Mouse (Mus musculus): ENCODE data around the gene Socs7. TPM values are rescaled to one million over a fixed set of nuclear protein-coding genes. Genes with fewer than 3 reads are reported as not detected.

The Socs7 gene
- polyA plus RNA-seq, 1 experiment from 2014 or later, result 21.7 TPM

GRCm38 (mm10) chr11:97428726-97429077 is 66.4 kb downstream of the Socs7 start:
- no peaks in the 10 kb centered on the region for H3K27me3 ChIP-seq
- POLR2A ChIA-PET, result no interaction called here
- CTCF ChIA-PET, result interaction anchor here (2.0 kb wide), 1 partner anchor 20 kb away, joined by 10 read pairs; no protein-coding TSS in a partner anchor
- DNase-seq (ENCODE audit: low read depth, low spot score) (no peak), ATAC-seq (no peak)
- TF ChIP-seq CTCF (IDR thresholded peaks at IDR 0.05), result no peak
- in situ Hi-C loops (cut with MboI; ENCODE audit: low pct_unique_long_range_greater_than_20kb), result no loop called here

GRCm38 (mm10) chr11:97429615-97430014 is 67.3 kb downstream of the Socs7 start:
- in situ Hi-C loops (cut with MboI; ENCODE audit: low pct_unique_long_range_greater_than_20kb), result no loop called here
- TF ChIP-seq CTCF (IDR thresholded peaks at IDR 0.05), result no peak
- CTCF ChIA-PET, result interaction anchor here (1.5 kb wide), 1 partner anchor 39 kb away, joined by 4 read pairs; no protein-coding TSS in a partner anchor
- POLR2A ChIA-PET, result no interaction called here
- DNase-seq (ENCODE audit: low read depth, low spot score) (no peak), ATAC-seq (no peak)
- no peaks in the 10 kb centered on the region for H3K27me3 ChIP-seq

GRCm38 (mm10) chr11:97432015-97432414 is 69.7 kb downstream of the Socs7 start:
- ChIA-PET POLR2A (no interaction called here), CTCF (interaction anchor here (0.8 to 2.2 kb wide), 3 partner anchors 9 to 36 kb away, joined by 3 to 9 read pairs (median 6); no protein-coding TSS in a partner anchor)
- in situ Hi-C loops (cut with MboI; ENCODE audit: low pct_unique_long_range_greater_than_20kb), result no loop called here
- TF ChIP-seq CTCF (IDR thresholded peaks at IDR 0.05), result no peak
- ATAC-seq (no peak), DNase-seq (ENCODE audit: low read depth, low spot score) (no peak)
- H3K27me3 ChIP-seq, result no peaks in the 10 kb centered on the region

GRCm38 (mm10) chr11:97432983-97433539 is 70.7 kb downstream of the Socs7 start:
- POLR2A ChIA-PET, result interaction anchor here (0.6 kb wide), 1 partner anchor 17 kb away, joined by 3 read pairs; no protein-coding TSS in a partner anchor
- in situ Hi-C loops (cut with MboI; ENCODE audit: low pct_unique_long_range_greater_than_20kb), result no loop called here
- no peak for DNase-seq (ENCODE audit: low read depth, low spot score)
- no peak for ATAC-seq
- CTCF ChIA-PET, result interaction anchor here (2.2 kb wide), 1 partner anchor 35 kb away, joined by 9 read pairs; no protein-coding TSS in a partner anchor
- H3K27me3 ChIP-seq, result no peaks in the 10 kb centered on the region
- no peak for TF ChIP-seq CTCF (IDR thresholded peaks at IDR 0.05)

GRCm38 (mm10) chr11:97434121-97434520 is 71.8 kb downstream of the Socs7 start:
- in situ Hi-C loops (cut with MboI; ENCODE audit: low pct_unique_long_range_greater_than_20kb), result no loop called here
- CTCF ChIA-PET, result interaction anchor here (0.9 to 2.7 kb wide), 4 partner anchors 14 to 34 kb away, joined by 3 to 12 read pairs (median 5); no protein-coding TSS in a partner anchor
- no peak for TF ChIP-seq CTCF (IDR thresholded peaks at IDR 0.05)
- POLR2A ChIA-PET, result no interaction called here
- DNase-seq (ENCODE audit: low read depth, low spot score) (no peak), ATAC-seq (no peak)
- no peaks in the 10 kb centered on the region for H3K27me3 ChIP-seq

- in situ Hi-C loops (cut with MboI; ENCODE audit: low pct_unique_long_range_greater_than_20kb), result no loop called here
- ATAC-seq (peak; percentile 68), DNase-seq (ENCODE audit: low read depth, low spot score) (peak; percentile 59)
- ChIA-PET CTCF (interaction anchor here (0.8 to 2.7 kb wide), 8 partner anchors 10 to 187 kb away, joined by 3 to 12 read pairs (median 3); no protein-coding TSS in a partner anchor), POLR2A (no interaction called here)
- no peak for TF ChIP-seq CTCF (IDR thresholded peaks at IDR 0.05)
- no peaks in the 10 kb centered on the region for H3K27me3 ChIP-seq
Measured at GRCm38 (mm10) chr11:97434704-97435454, 72.5 kb downstream of the Socs7 start.

GRCm38 (mm10) chr11:97435808-97436491 is 73.6 kb downstream of the Socs7 start:
- in situ Hi-C loops (cut with MboI; ENCODE audit: low pct_unique_long_range_greater_than_20kb), result no loop called here
- ATAC-seq, result no peak

GRCm38 (mm10) chr11:97437745-97438144 is 75.4 kb downstream of the Socs7 start:
- in situ Hi-C loops (cut with MboI; ENCODE audit: low pct_unique_long_range_greater_than_20kb), result no loop called here
- no peak for DNase-seq (ENCODE audit: low read depth, low spot score)
- POLR2A ChIA-PET, result no interaction called here
- CTCF ChIA-PET, result interaction anchor here (2.0 kb wide), 1 partner anchor 31 kb away, joined by 6 read pairs; no protein-coding TSS in a partner anchor
- no peak for TF ChIP-seq CTCF (IDR thresholded peaks at IDR 0.05)
- no peak for ATAC-seq
- no peaks in the 10 kb centered on the region for H3K27me3 ChIP-seq

More at GRCm38 (mm10) chr11:97435808-97436491, 73.6 kb downstream of the Socs7 start:
- ChIA-PET POLR2A (no interaction called here), CTCF (interaction anchor here (1.3 to 2.7 kb wide), 2 partner anchors 17 to 33 kb away, joined by 3 to 12 read pairs; no protein-coding TSS in a partner anchor)
- no peak for TF ChIP-seq CTCF (IDR thresholded peaks at IDR 0.05)
- no peaks in the 10 kb centered on the region for H3K27me3 ChIP-seq
- no peak for DNase-seq (ENCODE audit: low read depth, low spot score)

- H3K27me3 ChIP-seq, result no peaks in the 10 kb centered on the region
- TF ChIP-seq CTCF (IDR thresholded peaks at IDR 0.05), result no peak
- CTCF ChIA-PET, result interaction anchor here (2.0 kb wide), 1 partner anchor 30 kb away, joined by 6 read pairs; no protein-coding TSS in a partner anchor
- POLR2A ChIA-PET, result no interaction called here
- in situ Hi-C loops (cut with MboI; ENCODE audit: low pct_unique_long_range_greater_than_20kb), result no loop called here
- no peak for DNase-seq (ENCODE audit: low read depth, low spot score)
- ATAC-seq, result no peak
Measured at GRCm38 (mm10) chr11:97438868-97439267, 76.5 kb downstream of the Socs7 start.

GRCm38 (mm10) chr11:97439935-97440334 is 77.6 kb downstream of the Socs7 start:
- ATAC-seq, result no peak
- ChIA-PET POLR2A (interaction anchor here (1.1 to 1.5 kb wide), 2 partner anchors 10 to 13 kb away, joined by 3 to 4 read pairs; no protein-coding TSS in a partner anchor), CTCF (no interaction called here)
- no peak for TF ChIP-seq CTCF (IDR thresholded peaks at IDR 0.05)
- H3K27me3 ChIP-seq, result no peaks in the 10 kb centered on the region
- no peak for DNase-seq (ENCODE audit: low read depth, low spot score)
- in situ Hi-C loops (cut with MboI; ENCODE audit: low pct_unique_long_range_greater_than_20kb), result no loop called here

All from Patski (cell line).